Mouse (Mus musculus): Measurements from ENCODE around the gene Shc4.

DNA sequence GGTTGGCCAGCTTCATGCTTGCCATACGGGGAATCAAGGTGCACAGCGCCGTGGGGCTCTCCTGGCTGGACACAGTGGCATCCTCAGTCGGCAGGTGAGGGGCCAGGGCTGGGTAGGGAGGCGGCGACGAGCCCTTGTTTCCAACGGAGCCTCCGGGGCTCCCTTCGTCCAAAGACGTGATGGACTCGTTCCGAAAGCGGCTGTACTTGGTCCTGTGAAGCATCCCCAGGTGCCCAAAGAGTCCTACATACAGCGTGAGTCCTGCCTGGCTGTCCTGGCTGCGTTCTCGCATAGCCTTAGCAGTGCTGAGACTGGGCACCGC, 901 bp downstream of the Shc4 start:
- TF ChIP-seq CTCF (IDR thresholded peaks at IDR 0.05; ENCODE audit: control insufficient read depth, insufficient read depth, insufficient read length) (no peak), CEBPB (IDR thresholded peaks at IDR 0.05; ENCODE audit: low read depth) (no peak)
